Mouse (Mus musculus) CH12.LX (cell line): Measurements from ENCODE around the gene Trmo.

Experiments used
- CTCF ChIP-seq, 2 experiments: IDR thresholded peaks in 1 of 2; conservative IDR thresholded peaks in 1 of 2; 2 replicates each; pipeline ENCODE4 v1.5.1; 2011 to 2012; ENCODE audit warnings: low read depth in 2 of 2, low read length in 2 of 2, improper control_type of control experiment in 1 of 2, inconsistent platforms in 1 of 2, mild to moderate bottlenecking in 1 of 2, moderate library complexity in 1 of 2
- E2F4 ChIP-seq: IDR thresholded peaks from 2 replicates; pipeline ENCODE4 v1.6.1; 2011; ENCODE audit warnings: low read depth, low read length, improper control_type of control experiment; ENCODE audit not compliant: insufficient replicate concordance
- ELF1 ChIP-seq: IDR thresholded peaks from 2 replicates; pipeline ENCODE4 v1.6.1; 2014; ENCODE audit warnings: low read depth, mild to moderate bottlenecking, inconsistent platforms, low read length, improper control_type of control experiment
- EP300 ChIP-seq: IDR thresholded peaks from 2 replicates; pipeline ENCODE4 v1.6.1; 2011; ENCODE audit warnings: low read length, improper control_type of control experiment
- IRF4 ChIP-seq: IDR thresholded peaks from 2 replicates; pipeline ENCODE4 v1.6.1; 2014; ENCODE audit warnings: low read depth, mild to moderate bottlenecking, inconsistent platforms, low read length, improper control_type of control experiment
- JUND ChIP-seq: conservative IDR thresholded peaks from 2 replicates; pipeline ENCODE4 v1.6.1; 2011; ENCODE audit warnings: low read depth, low read length, improper control_type of control experiment
- MEF2A ChIP-seq: IDR thresholded peaks from 2 replicates; pipeline ENCODE4 v1.6.1; 2014; ENCODE audit warnings: low read depth, mild to moderate bottlenecking, inconsistent platforms, low read length, improper control_type of control experiment, borderline replicate concordance
- NELFE ChIP-seq: IDR thresholded peaks from 2 replicates; pipeline ENCODE4 v1.6.1; 2011; ENCODE audit warnings: low read depth, low read length, improper control_type of control experiment
- NRF1 ChIP-seq: IDR thresholded peaks from 2 replicates; pipeline ENCODE4 v1.6.1; 2014; ENCODE audit warnings: low read depth, mild to moderate bottlenecking, inconsistent platforms, low read length, improper control_type of control experiment, moderate library complexity
- POLR2A ChIP-seq: IDR thresholded peaks from 2 replicates; pipeline ENCODE4 v1.6.1; 2011; ENCODE audit warnings: low read depth, mild to moderate bottlenecking, improper control_type of control experiment, low read length
- POLR2AphosphoS2 ChIP-seq: IDR thresholded peaks from 2 replicates; pipeline ENCODE4 v1.6.1; 2011; ENCODE audit warnings: low read depth, low read length, improper control_type of control experiment
- TBP ChIP-seq: conservative IDR thresholded peaks from 2 replicates; pipeline ENCODE4 v1.6.1; 2011; ENCODE audit warnings: low read depth, low read length, improper control_type of control experiment
- USF2 ChIP-seq: conservative IDR thresholded peaks from 2 replicates; pipeline ENCODE4 v1.6.1; 2011; ENCODE audit warnings: low read depth, low read length, improper control_type of control experiment

- TF ChIP-seq E2F4 (no peak), CTCF (conservative IDR thresholded peaks at IDR 0.05 in 1 of 2, IDR thresholded peaks at IDR 0.05 in 1 of 2; ENCODE audit: low read depth in 2 of 2, low read length in 2 of 2) (no peak), MEF2A (no peak), JUND (no peak), ELF1 (no peak), NELFE (no peak), POLR2A (no peak), TBP (no peak), USF2 (no peak), NRF1 (no peak), IRF4 (no peak), EP300 (no peak), POLR2AphosphoS2 (no peak)
These were observed 22.3 kb upstream of the Trmo start for GRCm38 (mm10) chr4:46411489-46411888.
